Mouse (Mus musculus) c-Kit-positive CD71-negative TER-119-negative erythroid progenitor cells, embryonic 14.5 days (primary cell): Measurements from ENCODE around the gene Fads3.

Experiments used
- DNase-seq: peaks from one replicate; pipeline ENCODE4 v3.0.0-alpha.2; 2013; ENCODE audit warnings: low read depth

Fads3 gene

GRCm38 (mm10) chr19:10053692-10054260 is 12.4 kb downstream of the Fads3 start:
- no peak for DNase-seq

DNA sequence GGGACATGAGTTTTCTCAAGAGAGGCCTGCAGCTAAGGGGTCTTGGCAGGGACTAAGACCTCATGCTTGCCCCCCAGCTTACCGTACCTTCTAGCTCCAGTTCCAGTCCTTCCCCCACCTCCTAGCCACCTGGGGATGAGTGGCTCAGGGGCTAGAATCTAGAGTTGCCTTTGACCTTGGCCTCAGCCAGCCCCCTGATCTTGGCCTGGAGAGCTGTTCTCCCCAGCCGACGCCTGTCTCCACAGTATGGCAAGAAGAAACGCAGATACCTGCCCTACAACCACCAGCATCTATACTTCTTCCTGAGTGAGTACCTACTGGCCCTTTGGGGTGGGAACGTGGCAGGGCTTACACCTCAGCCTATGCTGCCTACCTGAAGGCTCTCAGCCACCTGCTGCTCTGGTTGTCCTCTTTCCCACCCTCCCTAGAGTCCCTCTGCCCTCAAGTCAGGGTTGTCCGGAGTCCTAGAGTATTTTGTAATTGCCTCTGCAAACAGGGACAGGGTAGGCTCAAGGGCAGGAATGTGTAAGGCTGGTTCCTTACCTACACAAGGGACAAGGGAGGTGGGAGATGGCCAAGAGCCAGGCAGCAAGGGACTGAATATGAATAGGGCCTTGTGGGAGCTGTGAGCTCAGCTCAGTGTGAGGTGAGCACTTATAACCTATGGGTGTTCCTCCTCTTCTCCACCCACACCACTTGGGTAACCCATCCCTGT is 13.1 kb downstream of the Fads3 start:
- DNase-seq, result no peak

GRCm38 (mm10) chr19:10055261-10055660 is 13.9 kb downstream of the Fads3 start:
- DNase-seq, result no peak

DNA sequence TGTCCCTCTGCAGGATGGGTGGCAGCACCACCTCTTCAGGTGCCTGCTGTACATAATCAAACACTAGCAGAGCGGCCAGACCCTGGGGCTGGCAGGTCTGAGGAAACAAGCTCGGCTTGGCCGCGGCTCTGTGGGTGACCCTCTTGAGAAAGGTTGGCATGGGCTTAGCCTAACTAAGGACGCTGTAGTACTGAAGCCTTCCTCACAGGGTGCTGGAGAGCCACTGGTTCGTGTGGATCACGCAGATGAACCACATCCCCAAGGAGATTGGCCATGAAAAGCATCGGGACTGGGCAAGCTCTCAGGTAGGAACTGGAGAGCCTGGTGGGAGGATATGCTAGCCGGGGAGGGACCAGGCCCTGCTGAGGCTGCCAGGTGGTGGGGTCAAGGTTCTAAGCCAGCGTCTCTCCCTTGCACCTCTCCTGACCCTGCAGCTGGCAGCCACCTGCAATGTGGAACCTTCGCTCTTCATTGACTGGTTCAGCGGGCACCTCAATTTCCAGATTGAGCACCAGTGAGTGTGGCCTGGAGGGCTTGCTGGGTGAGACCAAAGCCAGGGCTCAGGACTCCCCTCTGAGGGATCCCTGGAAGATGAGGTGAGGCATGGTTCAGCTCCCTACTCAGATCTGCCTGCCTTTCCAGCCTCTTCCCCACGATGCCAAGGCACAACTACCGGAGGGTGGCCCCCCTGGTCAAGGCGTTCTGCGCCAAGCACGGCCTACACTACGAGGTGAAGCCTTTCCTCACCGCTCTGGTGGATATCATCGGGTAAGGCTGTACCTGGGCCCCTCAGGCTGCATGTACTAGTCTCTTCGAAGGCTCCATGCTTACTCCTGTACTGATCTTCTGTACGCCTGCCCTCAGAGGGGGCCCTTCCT is 14.7 kb downstream of the Fads3 start:
- DNase-seq, result no peak

DNA sequence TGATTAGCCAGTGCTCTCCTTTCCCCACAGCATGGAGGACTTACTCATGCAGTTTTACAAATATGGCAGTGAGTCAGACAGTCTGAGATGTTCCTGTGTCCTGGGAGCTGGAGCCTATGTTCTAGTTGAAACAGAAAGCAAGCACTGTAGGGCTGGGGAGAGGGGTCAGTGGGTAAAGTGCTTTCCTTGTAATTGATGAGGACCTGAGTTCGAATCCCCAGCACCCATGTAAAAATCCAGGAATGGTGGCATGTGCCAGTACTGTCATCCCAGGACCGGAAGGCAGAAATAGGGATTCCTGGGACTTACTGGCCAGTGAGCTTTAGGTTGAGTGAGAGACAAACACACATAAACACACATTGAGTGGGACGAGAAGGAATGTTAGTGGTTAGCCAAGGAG is 15.3 kb downstream of the Fads3 start:
- no peak for DNase-seq

DNA sequence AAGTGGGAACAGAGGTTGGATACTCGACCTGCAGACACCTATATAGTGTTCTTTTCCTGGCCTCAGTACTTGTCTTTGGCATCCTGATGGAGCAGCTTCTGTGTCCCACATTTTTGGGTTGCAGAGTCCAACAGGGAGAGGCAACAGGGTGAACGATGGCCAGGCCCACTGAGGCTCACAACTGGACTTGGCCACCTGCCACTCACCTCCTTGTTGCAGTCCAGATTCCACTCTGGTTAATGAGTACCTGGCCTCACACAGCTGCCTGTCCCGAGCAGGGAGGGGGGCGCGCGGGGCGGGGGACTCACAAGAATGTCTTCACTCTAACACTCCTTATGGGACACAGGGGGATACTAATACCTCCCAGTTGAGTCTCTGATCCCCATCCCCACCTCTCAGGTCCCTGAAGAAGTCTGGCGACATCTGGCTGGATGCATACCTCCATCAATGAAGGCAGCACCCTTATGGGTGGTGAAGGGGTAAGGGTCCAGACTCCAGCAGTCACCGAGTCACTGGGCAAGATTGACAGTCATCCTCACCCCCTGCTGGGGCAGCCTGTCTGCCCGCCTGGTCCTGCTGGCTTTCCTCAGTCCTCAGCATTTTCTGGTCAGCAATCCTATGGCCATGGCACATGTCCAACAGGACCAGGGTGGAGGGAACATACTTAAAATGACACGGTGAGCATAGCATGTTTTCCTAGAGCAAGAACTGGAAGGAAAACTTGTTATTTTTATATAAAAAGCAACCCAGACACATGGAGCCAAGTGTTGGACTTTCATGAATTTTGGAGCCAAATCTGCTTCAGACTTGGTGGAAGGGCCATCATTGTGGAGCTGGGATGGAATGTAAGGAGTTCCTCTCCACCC is 16.4 kb downstream of the Fads3 start:
- no peak for DNase-seq

- no peak for DNase-seq
These were observed 17.0 kb downstream of the Fads3 start for GRCm38 (mm10) chr19:10058352-10058825.

GRCm38 (mm10) chr19:10058876-10059427 is 17.6 kb downstream of the Fads3 start:
- no peak for DNase-seq

- DNase-seq, result no peak
These were observed 18.7 kb downstream of the Fads3 start for GRCm38 (mm10) chr19:10059911-10060567.

DNA sequence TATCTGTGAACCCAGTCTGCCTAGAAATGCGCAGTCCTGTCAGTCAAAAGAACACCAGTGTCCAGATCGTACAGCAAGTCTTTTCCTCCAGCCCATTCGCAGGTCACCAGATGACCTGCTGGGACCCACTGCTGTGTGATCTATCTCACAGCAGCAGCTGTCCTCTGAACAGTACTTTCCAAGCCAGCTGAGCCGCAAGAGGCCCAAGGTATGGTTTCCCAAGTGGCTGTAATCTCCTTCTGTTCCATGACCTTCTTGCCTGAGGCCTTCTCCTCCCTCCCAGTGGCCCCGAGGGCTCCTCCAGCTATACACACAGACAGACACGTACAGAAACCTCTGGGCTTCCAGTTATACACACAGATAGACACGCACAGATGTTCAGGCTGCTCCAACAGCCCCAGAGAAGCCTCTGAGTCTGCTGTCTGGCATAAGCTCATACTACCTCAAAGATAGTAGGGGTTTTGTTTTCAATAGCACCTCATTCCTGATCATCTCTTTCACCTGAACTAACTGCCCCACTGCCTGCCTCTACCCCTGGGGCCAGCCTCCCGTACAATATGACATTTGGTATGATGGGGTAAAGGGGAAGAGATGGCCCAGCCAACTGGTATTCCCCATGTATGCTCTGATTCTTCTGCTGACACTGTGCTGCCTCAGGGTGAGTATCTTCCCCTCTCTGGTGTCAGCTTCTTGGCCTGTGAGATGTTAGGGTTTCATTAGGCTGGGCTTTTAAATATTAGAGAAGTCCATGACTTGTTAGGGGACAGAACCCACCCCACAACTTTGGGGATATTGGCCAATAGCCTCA is 19.6 kb downstream of the Fads3 start:
- no peak for DNase-seq

DNA sequence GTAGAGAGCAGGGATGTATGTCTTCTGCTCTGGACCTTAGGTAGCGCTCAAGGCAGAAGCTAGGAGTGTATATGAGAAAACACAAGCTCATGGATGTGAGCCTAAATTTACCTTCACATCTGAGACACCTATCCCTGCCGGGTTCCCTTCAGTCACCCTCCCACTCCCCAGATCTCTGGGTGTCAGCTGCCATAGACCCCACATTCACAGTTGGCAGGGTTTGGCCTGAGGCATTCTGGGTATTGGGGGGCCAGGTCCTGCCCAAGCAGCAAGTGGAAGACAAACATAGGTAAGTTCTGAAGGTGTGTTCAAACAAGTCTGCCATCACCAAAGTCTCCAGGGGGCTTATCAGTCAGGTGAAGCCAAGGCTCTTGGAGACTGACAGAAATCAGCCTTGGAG is 20.3 kb downstream of the Fads3 start:
- no peak for DNase-seq

- DNase-seq, result no peak
These were observed 20.9 kb downstream of the Fads3 start for GRCm38 (mm10) chr19:10062292-10062691.

DNA sequence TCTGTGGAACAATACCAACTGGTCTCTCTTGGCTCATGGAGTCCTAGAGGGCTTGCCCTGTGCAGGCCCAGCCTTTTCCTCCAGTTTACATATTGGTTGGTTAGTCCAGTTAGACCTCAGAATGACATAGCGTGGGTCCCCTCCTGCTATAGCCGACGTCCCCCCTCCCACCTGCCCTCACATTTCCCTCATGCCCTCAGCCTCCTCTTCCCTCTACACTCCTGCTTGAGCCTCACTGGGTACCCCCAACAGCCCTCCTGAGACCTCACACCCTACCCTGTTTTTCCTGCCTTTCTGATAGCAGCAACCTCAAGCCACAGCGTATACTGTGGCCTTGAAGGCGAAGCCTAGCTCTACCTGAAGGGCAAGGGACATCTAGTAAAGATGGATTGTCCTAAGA is 21.5 kb downstream of the Fads3 start:
- no peak for DNase-seq

DNA sequence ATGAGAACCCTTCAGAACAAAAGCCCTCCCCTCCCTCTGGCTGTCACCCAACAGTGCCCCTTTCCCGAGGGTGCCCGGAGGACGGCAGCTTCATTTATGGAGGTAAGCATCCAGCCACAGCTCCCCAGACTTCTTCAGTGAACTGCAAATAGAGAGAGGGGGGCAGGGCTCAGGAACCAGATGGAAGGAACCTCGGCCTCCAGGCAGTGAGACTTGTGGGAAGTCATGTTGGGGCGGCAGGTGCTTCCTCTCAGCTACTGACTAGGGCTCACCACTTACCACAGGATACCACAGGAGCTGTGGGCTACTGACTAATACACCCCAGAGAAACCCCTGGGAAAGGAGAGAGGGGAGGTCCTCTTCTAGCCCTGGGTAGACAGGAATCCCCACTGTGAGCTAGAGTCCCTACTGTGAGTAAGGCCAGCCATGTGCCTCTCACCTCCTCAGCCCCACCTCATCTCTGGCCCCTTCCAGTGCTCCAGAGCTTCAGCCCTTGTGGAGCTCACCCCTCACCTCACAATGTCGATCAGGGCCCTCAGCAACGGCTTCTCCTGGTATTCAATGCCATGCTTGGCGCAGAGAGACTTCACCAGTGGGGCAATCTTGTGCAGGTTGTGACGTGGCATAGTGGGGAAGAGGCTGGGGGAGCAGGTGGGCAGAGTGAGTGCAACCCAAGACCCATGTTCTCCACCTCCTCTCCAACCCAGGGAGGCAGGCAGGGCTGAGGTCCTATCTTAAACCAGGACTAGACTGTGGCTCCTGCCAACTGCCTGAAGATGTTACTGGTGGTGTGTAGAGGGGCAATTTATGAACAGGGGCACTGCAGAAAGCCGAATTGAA is 23.0 kb downstream of the Fads3 start:
- DNase-seq, result peak; percentile 71

- DNase-seq, result no peak
These were observed 24.3 kb downstream of the Fads3 start for GRCm38 (mm10) chr19:10065465-10066188.

- no peak for DNase-seq
These were observed 24.8 kb downstream of the Fads3 start for GRCm38 (mm10) chr19:10066189-10066500.

DNA sequence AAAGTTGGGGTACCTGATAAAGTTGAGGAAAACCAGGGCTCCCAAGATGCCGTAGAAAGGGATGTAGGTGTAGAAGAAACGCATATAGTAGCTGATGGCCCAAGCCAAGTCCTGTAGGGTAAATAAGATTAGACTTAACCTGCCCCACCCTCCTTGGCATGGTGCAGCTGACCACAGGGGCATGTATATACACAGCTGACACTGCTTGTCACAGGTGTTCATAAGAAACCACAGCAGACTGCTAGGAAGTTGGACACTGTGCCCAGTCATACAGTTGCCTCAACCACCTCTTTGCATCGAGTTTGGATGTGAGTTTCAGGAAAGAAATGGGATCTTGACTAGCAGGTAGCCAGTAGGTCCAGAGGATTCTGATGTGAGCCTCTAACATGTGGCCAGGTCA is 25.1 kb downstream of the Fads3 start:
- DNase-seq, result no peak

GRCm38 (mm10) chr19:10067701-10068100 is 26.3 kb downstream of the Fads3 start:
- DNase-seq, result no peak
